Mouse (Mus musculus) cerebellum, adult 2 months (tissue): ENCODE results near the gene Scarf2.
A peak's percentile ranks its signal among the peaks of the same experiment; 100 is the strongest.

ENCODE experiments used
- CTCF ChIP-seq: fragments of 200-500 bp; IDR thresholded peaks from 2 replicates; pipeline ENCODE4 v1.5.1; 2011; ENCODE audit warnings: low read depth, mild to moderate bottlenecking, control low read depth, low read length, moderate library complexity, borderline replicate concordance; ENCODE audit not compliant: insufficient read depth
- POLR2A ChIP-seq: fragments of 200-500 bp; IDR thresholded peaks from 2 replicates; pipeline ENCODE4 v1.6.1; 2011; ENCODE audit warnings: low read length, control low read depth, borderline replicate concordance; ENCODE audit not compliant: insufficient read depth

- peak; percentile 74 for TF ChIP-seq CTCF
- no peak for TF ChIP-seq POLR2A
Observed at GRCm38 (mm10) chr16:17776828-17777227, 20.3 kb upstream of the Scarf2 start.
